ENCODE assay signal across 13 mouse cellular contexts in the genomic region with DNA sequence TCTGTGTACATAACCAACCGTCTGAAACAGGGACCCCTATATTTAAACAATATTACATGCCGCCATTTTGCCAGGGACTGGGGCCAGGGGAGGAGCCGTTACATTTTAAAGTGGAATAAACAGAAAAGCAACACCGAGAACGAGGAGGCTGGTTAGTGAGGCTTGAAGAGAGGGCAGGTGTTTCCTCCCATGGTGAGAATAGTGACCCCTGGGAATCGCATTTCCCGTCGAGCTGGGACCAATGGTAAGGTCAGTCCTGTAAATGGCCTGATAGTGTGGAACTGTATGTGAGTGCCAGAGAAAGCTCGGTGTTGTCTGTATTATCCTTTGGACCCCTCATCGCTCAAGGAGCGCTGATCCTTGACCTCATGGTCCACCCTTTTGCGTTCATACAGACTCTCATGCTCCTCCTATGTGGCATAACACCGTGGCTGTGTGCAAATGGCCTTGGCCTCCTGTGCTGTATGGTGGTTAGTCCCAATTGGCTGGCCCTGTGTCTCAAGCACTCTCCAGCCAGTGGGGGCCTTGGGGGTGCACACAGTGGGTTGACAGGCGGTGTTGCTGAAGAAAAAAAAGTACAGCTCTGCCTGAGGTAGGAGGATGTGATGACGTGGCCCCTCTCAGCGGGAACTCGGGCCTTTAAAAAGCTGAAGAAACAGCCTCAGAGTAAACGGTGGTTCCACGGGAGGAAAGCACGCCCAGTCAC. TPM values are rescaled to one million over a fixed set of nuclear protein-coding genes. Genes with fewer than 3 reads are reported as not detected.
A peak's percentile ranks its signal among the peaks of the same experiment; 100 is the strongest.
DNase-seq lines count a peak whose midpoint lies in the region; ATAC-seq lines count a peak whose summit lies in the region.
"Had no signal": no experiment of that assay in that cellular context is flagged by ENCODE, and none has a peak within 500 bp of the region (broad histone marks: within the 10 kb centered on the region; RNA-seq: fewer than 3 reads in every experiment).

Gene Pou2af1 (plus strand): TSS at position 686 of the 706 bp plus-strand sequence.

- no peaks in the 10 kb centered on the region for H3K9me3 ChIP-seq in midbrain, embryonic 13.5 days
- H3K9me3 ChIP-seq: midbrain, embryonic 12.5 days had no signal

- intact Hi-C loops in heart, postnatal 36 days (cut with DNase I): no loop called here

- H3K27ac ChIP-seq in midbrain, embryonic 13.5 days: no peak within 1 kb of the TSS
- H3K27ac ChIP-seq: midbrain, embryonic 12.5 days had no signal

- no peak within 1 kb of the TSS for H3K9ac ChIP-seq in midbrain, embryonic 13.5 days (replicated peaks)
- H3K9ac ChIP-seq: midbrain, embryonic 12.5 days had no signal

- peak; percentile 89 for ATAC-seq in activated CD4-positive, CD25-positive, alpha-beta regulatory T cell, adult 4 months
- ATAC-seq in monocyte, adult 5-6 weeks (replicated peaks; ENCODE audit: insufficient number of reproducible peaks, low FRiP score, low TSS enrichment, poor library complexity, severe bottlenecking): peak; percentile 53
- no peak for ATAC-seq in midbrain, embryonic 13.5 days

- H3K4me3 ChIP-seq in midbrain, embryonic 13.5 days (replicated peaks): no peak within 1 kb of the TSS
- H3K4me3 ChIP-seq: midbrain, embryonic 12.5 days had no signal

- H3K27me3 ChIP-seq in midbrain, embryonic 13.5 days: no peaks in the 10 kb centered on the region
- H3K27me3 ChIP-seq: midbrain, embryonic 12.5 days had no signal

- H3K36me3 ChIP-seq in midbrain, embryonic 13.5 days: no peaks in the 10 kb centered on the region
- H3K36me3 ChIP-seq: midbrain, embryonic 12.5 days had no signal

- DNase-seq in heart, adult 11 months: peak; percentile 90
- no peak for DNase-seq in heart, postnatal 36 days
- DNase-seq in testis, postnatal 14 days (ENCODE audit: low spot score): peak; percentile 11
- DNase-seq in right cerebral cortex, adult 2 months (ENCODE audit: low spot score in 2 of 2): no peak
- DNase-seq in adrenal gland, adult 2 months: no peak
- DNase-seq: kidney, adult 18-20 months; liver had no signal

- 83% methylated on average over 20 of the region's 20 CpGs for WGBS in midbrain, embryonic 13.5 days

- H3K4me2 ChIP-seq in midbrain, embryonic 13.5 days (replicated peaks): no peak within 1 kb of the TSS
- H3K4me2 ChIP-seq: midbrain, embryonic 12.5 days had no signal

- H3K4me1 ChIP-seq in midbrain, embryonic 13.5 days (replicated peaks): no peaks in the 10 kb centered on the region
- H3K4me1 ChIP-seq: midbrain, embryonic 12.5 days had no signal

RNA-seq across cellular contexts. Expression of gene Pou2af1, which starts in this region (rescaled TPM):
- under 1 TPM; 0.35 to 0.50 TPM for total RNA-seq in heart, postnatal 36 days (2021)
- 1 to 10 TPM; 5.2 to 6.6 TPM for polyA plus RNA-seq in activated CD4-positive, CD25-positive, alpha-beta regulatory T cell, adult 4 months (2017; shearing (Covaris generic))
- 31.5 to 46.5 TPM (median 42.8 TPM) in 3 replicates for total RNA-seq in monocyte, adult 5-6 weeks (2017)
- polyA plus RNA-seq in midbrain, embryonic 13.5 days (2015; fragmentation: Nextera tagmentation; extraction: Ambion mirVana): not detected in 2 replicates
- total RNA-seq in adrenal gland, adult 2 months (2021): under 1 TPM; 0.32 to 0.48 TPM
- polyA plus RNA-seq in adrenal gland, adult 2 months (2012; rRNA removed): 0.41 and 0.45 TPM in 2 replicates
- total RNA-seq: gastrocnemius, adult 8-10 months; layer of hippocampus, postnatal 14 days had no signal
- polyA plus RNA-seq: midbrain, embryonic 12.5 days had no signal

Comparison
In these comparisons a context has a peak if more than half of its experiments do, and no peak if none do; other contexts are left out.
1. RNA of gene Pou2af1 (total RNA-seq): 31.5 to 46.5 TPM in monocyte, adult 5-6 weeks; 0.35 to 0.50 TPM in heart, postnatal 36 days and 0.32 to 0.48 TPM in adrenal gland, adult 2 months; every median in the first group is over 10 times any median in the second.
2. DNase-seq: peak in heart, adult 11 months (single experiment) and testis, postnatal 14 days (single experiment); none in heart, postnatal 36 days (0 of 2), right cerebral cortex, adult 2 months (0 of 2) and adrenal gland, adult 2 months (single experiment).